Mouse (Mus musculus) layer of hippocampus, postnatal 14 days (tissue): Measurements from ENCODE around the gene Ubash3a. TPM values are rescaled to one million over a fixed set of nuclear protein-coding genes. Genes with fewer than 3 reads are reported as not detected.

Experiments used
- DNase-seq, 2 experiments: peaks; one replicate each; pipeline ENCODE4 v3.0.0; 2021 to 2022; ENCODE audit warnings: low spot score in 2 of 2, mixed read lengths in 1 of 2
- total RNA-seq, 2 experiments: library from RNA; stranded (reverse); gene quantifications; 2 replicates each; pipeline ENCODE4 v1.2.3; 2021

Ubash3a gene
- total RNA-seq, 2 experiments from 2014 or later: 0.48 to 0.86 TPM

GRCm38 (mm10) chr17:31276922-31277918, 69.5 kb downstream of the Ubash3a start, which contains the start of gene Rsph1:
Gene Rsph1 (minus strand): TSS chr17:31277383.
- peak; percentile 100 for DNase-seq

GRCm38 (mm10) chr17:31277931-31278330, 70.3 kb downstream of the Ubash3a start:
- no peak for DNase-seq

- DNase-seq: no peak
Measured at GRCm38 (mm10) chr17:31279541-31279940, 71.9 kb downstream of the Ubash3a start.

GRCm38 (mm10) chr17:31280269-31280668, 72.6 kb downstream of the Ubash3a start:
- no peak for DNase-seq

- no peak for DNase-seq
Measured at GRCm38 (mm10) chr17:31281830-31282686, 74.4 kb downstream of the Ubash3a start.

GRCm38 (mm10) chr17:31282687-31283053, 75.0 kb downstream of the Ubash3a start:
- DNase-seq: no peak

- no peak for DNase-seq
Measured at GRCm38 (mm10) chr17:31285867-31286266, 78.2 kb downstream of the Ubash3a start.

GRCm38 (mm10) chr17:31286492-31286891, 78.8 kb downstream of the Ubash3a start, which contains the start of gene Slc37a1:
Gene Slc37a1 (plus strand): TSS chr17:31286792.
- no peak for DNase-seq

GRCm38 (mm10) chr17:31287216-31287615, 79.5 kb downstream of the Ubash3a start:
- DNase-seq: no peak

GRCm38 (mm10) chr17:31288999-31289726, 81.5 kb downstream of the Ubash3a start:
- no peak for DNase-seq

- no peak for DNase-seq
Measured at GRCm38 (mm10) chr17:31290311-31290710, 82.6 kb downstream of the Ubash3a start.

- no peak for DNase-seq
Measured at GRCm38 (mm10) chr17:31290859-31291258, 83.2 kb downstream of the Ubash3a start.

GRCm38 (mm10) chr17:31294363-31295214, 86.9 kb downstream of the Ubash3a start:
- no peak for DNase-seq

GRCm38 (mm10) chr17:31295215-31295891, 87.7 kb downstream of the Ubash3a start:
- DNase-seq: peak in 1 of 2 experiments; percentile 41

GRCm38 (mm10) chr17:31295892-31296781, 88.5 kb downstream of the Ubash3a start:
- peak; percentile 63 to 75 for DNase-seq
